Comparison of ENCODE assay signal across 19 mouse cellular contexts in genomic region chr5:144971266-144971665, GRCm38 (mm10). TPM values are rescaled to one million over a fixed set of nuclear protein-coding genes. Genes with fewer than 3 reads are reported as not detected.
A peak's percentile ranks its signal among the peaks of the same experiment; 100 is the strongest.
DNase-seq lines count a peak whose midpoint lies in the region; ATAC-seq and TF ChIP-seq lines count a peak whose summit lies in the region.
"Had no signal": no experiment of that assay in that cellular context is flagged by ENCODE, and none has a peak within 500 bp of the region (broad histone marks: within the 10 kb centered on the region; RNA-seq: fewer than 3 reads in every experiment).

No protein-coding gene starts in this region.

- H3K27me3 ChIP-seq in Patski: no peaks in the 10 kb centered on the region

- CTCF ChIA-PET in Patski (lab: Charles Lee): interaction anchor here (0.7 to 2.4 kb wide), 17 partner anchors 12 to 127 kb away, joined by 3 to 11 read pairs (median 4); no protein-coding TSS in a partner anchor

- no peak overlapping the region for H3K4me3 ChIP-seq in gastrocnemius, adult 2 months
- H3K4me3 ChIP-seq in layer of hippocampus, adult 2 months: no peak overlapping the region
- H3K4me3 ChIP-seq: embryonic facial prominence, embryonic 10.5 days; forebrain, embryonic 12.5 days; neural tube, embryonic 12.5 days had no signal

- POLR2A ChIA-PET in Patski (lab: Charles Lee): no interaction called here

- in situ Hi-C loops in Patski (cut with MboI; ENCODE audit: low pct_unique_long_range_greater_than_20kb): no loop called here

- DNase-seq in gastrocnemius, adult 2 months: no peak
- DNase-seq in gastrocnemius, postnatal 10 days: no peak
- no peak for DNase-seq in layer of hippocampus, adult 2 months (ENCODE audit: low spot score in 2 of 2)
- no peak for DNase-seq in layer of hippocampus, adult 11-12 months (ENCODE audit: low spot score)
- DNase-seq in A20 (ENCODE audit: low read depth, low spot score) (peak; percentile 8), Patski (ENCODE audit: low read depth, low spot score) (no peak)
- DNase-seq in adrenal gland, postnatal 10 days: no peak
- DNase-seq: adrenal gland, adult 2 months; B cell, adult 2 months; cerebellum, adult 9-10 months; gastrocnemius, postnatal 25 days; left cerebral cortex, postnatal 4 days; liver; lung, adult 18-20 months; right cerebral cortex, postnatal 4 days had no signal

- TF ChIP-seq CTCF in gastrocnemius, adult 2 months (IDR thresholded peaks at IDR 0.05): peak; percentile 50
- peak; percentile 69 for TF ChIP-seq CTCF in layer of hippocampus, adult 2 months (conservative IDR thresholded peaks at IDR 0.05)
- TF ChIP-seq CTCF in Patski (IDR thresholded peaks at IDR 0.05): peak; percentile 83

- ATAC-seq in Patski: no peak

- no peak overlapping the region for H3K27ac ChIP-seq in gastrocnemius, adult 2 months
- H3K27ac ChIP-seq in layer of hippocampus, adult 2 months: no peak overlapping the region
- H3K27ac ChIP-seq: embryonic facial prominence, embryonic 10.5 days; forebrain, embryonic 12.5 days; macrophage; neural tube, embryonic 12.5 days had no signal

- intact Hi-C loops in gastrocnemius, adult 2 months (cut with DNase I): no loop called here

RNA-seq across cellular contexts. Expression of gene Smurf1, which starts 5.6 kb away (rescaled TPM):
- 10 to 100 TPM in 1 of 2 experiments, 1 to 10 TPM in 1; 9.3 to 16.8 TPM for total RNA-seq in gastrocnemius, adult 2 months (2021)
- total RNA-seq in gastrocnemius, postnatal 10 days (2021): 10 to 100 TPM; 15.7 to 20.2 TPM
- 10 to 100 TPM; 29.2 to 30.5 TPM for total RNA-seq in layer of hippocampus, adult 2 months (2021)
- 50.0 TPM for polyA plus RNA-seq in Patski (2021)
- total RNA-seq in adrenal gland, postnatal 10 days (2021): 10 to 100 TPM; 20.6 to 23.4 TPM
